Mouse (Mus musculus): ENCODE data around the gene Zfp689.
A peak's percentile ranks its signal among the peaks of the same experiment; 100 is the strongest.
"Not testable (repeated sequence)": the region's sequence is repeated elsewhere in the genome, so short reads cannot be mapped to it uniquely, and the experiment has no call there.

Zfp689 gene

GRCm38 (mm10) chr7:127404101-127404500, 44.9 kb downstream of the Zfp689 start:
- DNase-seq (ENCODE audit: low spot score) = not testable (repeated sequence)

- DNase-seq (ENCODE audit: low spot score) = no peak
Measured at GRCm38 (mm10) chr7:127402980-127403379, 46.0 kb downstream of the Zfp689 start.

- no peak for DNase-seq (ENCODE audit: low spot score)
Measured at GRCm38 (mm10) chr7:127400355-127400754, 48.6 kb downstream of the Zfp689 start.

GRCm38 (mm10) chr7:127393944-127394333, 55.0 kb downstream of the Zfp689 start:
- DNase-seq (ENCODE audit: low spot score) = peak; percentile 11

GRCm38 (mm10) chr7:127393157-127393943, 55.6 kb downstream of the Zfp689 start, which contains the start of gene E430018J23Rik:
Gene E430018J23Rik, minus strand, starts transcription at chr7:127393629.
- peak; percentile 99 for DNase-seq (ENCODE audit: low spot score)

GRCm38 (mm10) chr7:127392251-127392824, 56.6 kb downstream of the Zfp689 start:
- no peak for DNase-seq (ENCODE audit: low spot score)

All from embryo, embryonic 10 days (tissue).